Mouse (Mus musculus) erythroblast, embryonic 14.5 days (primary cell): ENCODE measurements around the gene Ncaph2.

Source experiments
- GATA1 ChIP-seq: IDR thresholded peaks from 2 replicates; pipeline ENCODE4 v1.6.1; 2012; ENCODE audit warnings: low read length, inconsistent platforms, mixed read lengths
- TAL1 ChIP-seq: IDR thresholded peaks from 3 replicates; pipeline ENCODE4 v1.6.1; 2012; ENCODE audit warnings: low read length, inconsistent platforms, mixed read lengths

DNA sequence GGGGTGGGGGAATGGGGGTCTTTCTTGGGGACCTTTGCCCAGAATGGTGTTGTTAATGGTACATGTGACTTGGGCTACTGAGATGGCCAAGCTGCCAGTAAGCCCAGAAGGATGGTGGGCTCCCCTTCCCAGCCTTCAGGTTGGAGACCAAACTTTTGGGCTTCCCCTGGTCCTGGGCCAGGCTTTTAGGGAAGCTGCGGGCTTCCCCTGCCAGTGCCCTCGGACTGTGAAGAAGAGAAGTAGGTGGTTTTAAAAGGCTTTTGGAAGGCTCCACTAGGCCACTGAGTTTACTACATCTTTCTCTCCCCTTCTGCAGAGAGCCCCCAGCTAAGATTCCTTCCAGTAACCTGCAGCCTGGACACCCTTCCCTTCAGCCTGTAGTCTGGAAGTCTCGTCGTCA lies 31.9 kb upstream of the Ncaph2 start:
- no peak for TF ChIP-seq TAL1
- no peak for TF ChIP-seq GATA1
